Mouse (Mus musculus): ENCODE results near the gene Atp6v0a2. TPM values are rescaled to one million over a fixed set of nuclear protein-coding genes. Genes with fewer than 3 reads are reported as not detected.

The Atp6v0a2 gene
- total RNA-seq, 1 experiment, result 24.5 TPM

DNA sequence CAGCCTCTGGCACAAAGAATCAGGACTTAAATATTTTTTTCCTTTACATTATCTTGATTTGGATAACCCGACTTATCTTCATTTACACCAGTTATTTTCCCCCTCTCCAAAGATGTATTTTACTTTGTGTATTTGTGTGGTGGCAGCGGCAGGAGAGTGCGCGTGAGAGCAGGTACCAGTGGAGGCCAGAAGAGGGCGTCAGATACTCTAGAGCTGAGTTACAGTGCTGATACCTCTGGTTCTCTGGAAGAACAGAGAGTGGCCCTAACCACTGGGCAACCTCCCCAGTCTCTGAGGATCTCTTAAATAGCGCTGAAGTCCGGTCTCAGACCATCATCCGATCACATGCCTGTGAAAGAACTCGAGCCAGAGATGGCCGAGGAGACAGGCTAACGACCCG is 105.6 kb downstream of the Atp6v0a2 start:
- H3K4me1 ChIP-seq (ENCODE audit: control insufficient read depth in 2 of 2, insufficient read depth in 2 of 2, low read length in 2 of 2, poor library complexity in 1 of 2), result peaks cover 0 to 2% of the 10 kb centered on the region in 2 experiments; a peak in 1 of 4 replicates
- TF ChIP-seq CHD2 (IDR thresholded peaks at IDR 0.05; ENCODE audit: low read depth, low read length), result no peak
- TF ChIP-seq HCFC1 (IDR thresholded peaks at IDR 0.05; ENCODE audit: borderline replicate concordance, insufficient read depth, low read length), result no peak
- TF ChIP-seq ZNF384 (IDR thresholded peaks at IDR 0.05; ENCODE audit: low read depth, low read length), result no peak
- TF ChIP-seq ZC3H11A (IDR thresholded peaks at IDR 0.05; ENCODE audit: borderline replicate concordance, low read depth, low read length), result no peak
- TF ChIP-seq MAFK (IDR thresholded peaks at IDR 0.05; ENCODE audit: insufficient read depth, low read depth, low read length), result no peak
- H3K27ac ChIP-seq (ENCODE audit: insufficient read depth, low read depth, low read length, poor library complexity, severe bottlenecking), result no peak overlapping the region
- in situ Hi-C loops (cut with MboI; ENCODE audit: low sequenced_read_pairs in 2 of 2, unreplicated experiment in 2 of 2), result no loop called here
- no peak for DNase-seq (ENCODE audit: low read depth, low spot score)
- H3K36me3 ChIP-seq (ENCODE audit: control insufficient read depth, insufficient read depth, low read length, poor library complexity, severe bottlenecking), result no peaks in the 10 kb centered on the region
- H3K9me3 ChIP-seq (ENCODE audit: control insufficient read depth, insufficient read depth, low read depth, low read length), result no peaks in the 10 kb centered on the region
- H3K4me3 ChIP-seq (ENCODE audit: insufficient read depth in 1 of 2, low read depth in 1 of 2, low read length in 2 of 2, poor library complexity in 1 of 2, severe bottlenecking in 1 of 2), result no peak overlapping the region
- H3K9ac ChIP-seq (ENCODE audit: insufficient read depth, low read depth, low read length, poor library complexity, severe bottlenecking), result no peak overlapping the region

DNA sequence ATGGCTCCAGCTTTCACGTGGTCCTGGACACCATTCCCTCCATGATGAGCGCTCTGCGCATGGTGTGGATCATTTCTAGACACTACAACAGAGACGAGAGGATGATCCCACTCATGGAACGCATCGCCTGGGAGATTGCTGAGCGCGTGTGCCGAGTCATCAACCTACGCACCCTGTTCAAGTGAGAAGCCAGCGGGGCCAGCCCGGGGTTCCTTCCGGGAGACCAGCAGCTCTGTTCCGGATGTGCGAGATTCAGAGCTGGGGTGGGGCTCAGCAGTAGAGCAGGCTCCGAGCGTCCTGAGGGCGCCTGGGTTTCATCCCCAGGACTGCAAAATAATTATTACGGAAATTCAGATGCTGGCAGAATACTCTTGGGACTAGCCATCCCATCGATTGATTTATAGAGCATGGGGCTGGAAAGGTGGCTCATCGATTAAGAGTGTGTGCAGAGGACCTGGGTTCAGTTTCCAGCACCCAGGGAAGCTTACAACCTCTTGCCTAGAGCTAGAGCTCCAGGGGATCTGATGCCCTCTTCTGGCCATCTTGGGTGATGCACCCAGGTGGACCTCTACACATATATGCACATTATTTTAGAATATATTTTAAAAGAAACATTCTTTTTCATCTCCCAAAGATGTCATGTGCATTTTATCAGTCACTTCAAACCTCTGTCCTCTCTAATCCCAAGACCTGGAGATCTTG is 113.7 kb downstream of the Atp6v0a2 start:
- no peaks in the 10 kb centered on the region for H3K9me3 ChIP-seq (ENCODE audit: control insufficient read depth, insufficient read depth, low read depth, low read length)
- H3K4me3 ChIP-seq (ENCODE audit: insufficient read depth in 1 of 2, low read depth in 1 of 2, low read length in 2 of 2, poor library complexity in 1 of 2, severe bottlenecking in 1 of 2), result no peak overlapping the region
- no peak for DNase-seq (ENCODE audit: low read depth, low spot score)
- in situ Hi-C loops (cut with MboI; ENCODE audit: low sequenced_read_pairs in 2 of 2, unreplicated experiment in 2 of 2), result no loop called here
- H3K4me1 ChIP-seq (ENCODE audit: control insufficient read depth in 2 of 2, insufficient read depth in 2 of 2, low read length in 2 of 2, poor library complexity in 1 of 2), result no peaks in the 10 kb centered on the region
- no peak for TF ChIP-seq HCFC1 (IDR thresholded peaks at IDR 0.05; ENCODE audit: borderline replicate concordance, insufficient read depth, low read length)
- no peak for TF ChIP-seq ZC3H11A (IDR thresholded peaks at IDR 0.05; ENCODE audit: borderline replicate concordance, low read depth, low read length)
- TF ChIP-seq ZNF384 (IDR thresholded peaks at IDR 0.05; ENCODE audit: low read depth, low read length), result no peak
- no peak for TF ChIP-seq CHD2 (IDR thresholded peaks at IDR 0.05; ENCODE audit: low read depth, low read length)
- TF ChIP-seq MAFK (IDR thresholded peaks at IDR 0.05; ENCODE audit: insufficient read depth, low read depth, low read length), result no peak
- no peaks in the 10 kb centered on the region for H3K36me3 ChIP-seq (ENCODE audit: control insufficient read depth, insufficient read depth, low read length, poor library complexity, severe bottlenecking)
- H3K9ac ChIP-seq (ENCODE audit: insufficient read depth, low read depth, low read length, poor library complexity, severe bottlenecking), result no peak overlapping the region
- H3K27ac ChIP-seq (ENCODE audit: insufficient read depth, low read depth, low read length, poor library complexity, severe bottlenecking), result no peak overlapping the region

DNA sequence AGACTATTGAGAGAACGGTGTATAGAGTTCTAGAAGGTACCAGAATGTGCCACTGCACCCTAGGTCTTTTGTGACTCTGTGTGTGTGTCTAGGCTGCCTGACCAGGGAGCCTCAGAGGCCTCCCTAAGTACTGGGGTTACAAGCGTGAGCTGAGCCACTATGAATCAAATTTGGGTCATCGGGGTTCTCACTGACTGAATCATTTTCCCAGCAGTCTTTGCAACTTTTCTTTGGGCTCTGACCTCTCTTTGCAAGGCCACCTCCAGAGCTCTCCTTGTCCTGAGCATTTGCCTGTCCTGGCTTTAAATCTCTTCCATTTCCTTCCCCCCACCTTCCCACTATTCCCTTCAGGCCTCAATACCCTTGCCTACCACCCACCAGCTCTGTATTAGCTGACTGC is 115.5 kb downstream of the Atp6v0a2 start:
- DNase-seq (ENCODE audit: low read depth, low spot score), result no peak
- Histone ChIP-seq H3K27ac (ENCODE audit: insufficient read depth, low read depth, low read length, poor library complexity, severe bottlenecking) (no peak overlapping the region), H3K36me3 (ENCODE audit: control insufficient read depth, insufficient read depth, low read length, poor library complexity, severe bottlenecking) (no peaks in the 10 kb centered on the region), H3K4me1 (ENCODE audit: control insufficient read depth in 2 of 2, insufficient read depth in 2 of 2, low read length in 2 of 2, poor library complexity in 1 of 2) (0 out of 4 replicates have a peak, but pooled peaks cover 0 to 2% of the 10 kb centered on the region in 2 experiments), H3K9ac (ENCODE audit: insufficient read depth, low read depth, low read length, poor library complexity, severe bottlenecking) (no peak overlapping the region), H3K9me3 (ENCODE audit: control insufficient read depth, insufficient read depth, low read depth, low read length) (no peaks in the 10 kb centered on the region), H3K4me3 (ENCODE audit: insufficient read depth in 1 of 2, low read depth in 1 of 2, low read length in 2 of 2, poor library complexity in 1 of 2, severe bottlenecking in 1 of 2) (no peak overlapping the region)
- in situ Hi-C loops (cut with MboI; ENCODE audit: low sequenced_read_pairs in 2 of 2, unreplicated experiment in 2 of 2), result no loop called here
- no peak for TF ChIP-seq ZC3H11A (IDR thresholded peaks at IDR 0.05; ENCODE audit: borderline replicate concordance, low read depth, low read length)
- no peak for TF ChIP-seq MAFK (IDR thresholded peaks at IDR 0.05; ENCODE audit: insufficient read depth, low read depth, low read length)
- TF ChIP-seq ZNF384 (IDR thresholded peaks at IDR 0.05; ENCODE audit: low read depth, low read length), result no peak
- no peak for TF ChIP-seq CHD2 (IDR thresholded peaks at IDR 0.05; ENCODE audit: low read depth, low read length)
- TF ChIP-seq HCFC1 (IDR thresholded peaks at IDR 0.05; ENCODE audit: borderline replicate concordance, insufficient read depth, low read length), result no peak

DNA sequence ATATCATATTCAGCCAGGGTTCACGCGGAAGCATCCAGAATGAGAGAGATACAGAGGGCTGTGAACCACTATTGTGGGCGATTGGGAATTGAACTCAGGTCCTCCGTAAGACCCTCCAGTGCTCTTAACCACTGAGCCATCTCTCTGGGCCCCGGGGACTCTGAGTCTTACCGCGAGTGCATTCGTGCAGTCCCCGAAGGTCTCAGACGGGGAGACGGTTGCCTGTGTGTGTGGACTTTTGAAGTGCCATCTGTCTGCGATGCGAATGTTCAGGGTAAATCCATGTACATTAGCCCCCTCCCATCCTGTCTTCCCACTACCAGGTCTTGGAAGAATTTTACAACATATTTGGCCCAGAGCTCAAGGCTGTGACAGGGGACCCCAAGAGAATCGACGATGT is 117.8 kb downstream of the Atp6v0a2 start:
- Histone ChIP-seq H3K36me3 (ENCODE audit: control insufficient read depth, insufficient read depth, low read length, poor library complexity, severe bottlenecking) (no peaks in the 10 kb centered on the region), H3K9me3 (ENCODE audit: control insufficient read depth, insufficient read depth, low read depth, low read length) (no peaks in the 10 kb centered on the region), H3K4me3 (ENCODE audit: insufficient read depth in 1 of 2, low read depth in 1 of 2, low read length in 2 of 2, poor library complexity in 1 of 2, severe bottlenecking in 1 of 2) (no peak overlapping the region), H3K27ac (ENCODE audit: insufficient read depth, low read depth, low read length, poor library complexity, severe bottlenecking) (no peak overlapping the region), H3K9ac (ENCODE audit: insufficient read depth, low read depth, low read length, poor library complexity, severe bottlenecking) (no peak overlapping the region), H3K4me1 (ENCODE audit: control insufficient read depth in 2 of 2, insufficient read depth in 2 of 2, low read length in 2 of 2, poor library complexity in 1 of 2) (0 out of 4 replicates have a peak, but pooled peaks cover 0 to 2% of the 10 kb centered on the region in 2 experiments)
- no peak for DNase-seq (ENCODE audit: low read depth, low spot score)
- in situ Hi-C loops (cut with MboI; ENCODE audit: low sequenced_read_pairs in 2 of 2, unreplicated experiment in 2 of 2), result no loop called here
- TF ChIP-seq ZNF384 (IDR thresholded peaks at IDR 0.05; ENCODE audit: low read depth, low read length), result no peak
- no peak for TF ChIP-seq ZC3H11A (IDR thresholded peaks at IDR 0.05; ENCODE audit: borderline replicate concordance, low read depth, low read length)
- no peak for TF ChIP-seq CHD2 (IDR thresholded peaks at IDR 0.05; ENCODE audit: low read depth, low read length)
- no peak for TF ChIP-seq HCFC1 (IDR thresholded peaks at IDR 0.05; ENCODE audit: borderline replicate concordance, insufficient read depth, low read length)
- no peak for TF ChIP-seq MAFK (IDR thresholded peaks at IDR 0.05; ENCODE audit: insufficient read depth, low read depth, low read length)

All from ES-E14 (cell line).